Mouse (Mus musculus): ENCODE results near the gene Peli3. TPM values are rescaled to one million over a fixed set of nuclear protein-coding genes. Genes with fewer than 3 reads are reported as not detected.

Peli3 gene
- polyA plus RNA-seq (2014; fragmentation: Nextera tagmentation; extraction: Ambion mirVana) = 2.1 and 2.5 TPM in 2 replicates

DNA sequence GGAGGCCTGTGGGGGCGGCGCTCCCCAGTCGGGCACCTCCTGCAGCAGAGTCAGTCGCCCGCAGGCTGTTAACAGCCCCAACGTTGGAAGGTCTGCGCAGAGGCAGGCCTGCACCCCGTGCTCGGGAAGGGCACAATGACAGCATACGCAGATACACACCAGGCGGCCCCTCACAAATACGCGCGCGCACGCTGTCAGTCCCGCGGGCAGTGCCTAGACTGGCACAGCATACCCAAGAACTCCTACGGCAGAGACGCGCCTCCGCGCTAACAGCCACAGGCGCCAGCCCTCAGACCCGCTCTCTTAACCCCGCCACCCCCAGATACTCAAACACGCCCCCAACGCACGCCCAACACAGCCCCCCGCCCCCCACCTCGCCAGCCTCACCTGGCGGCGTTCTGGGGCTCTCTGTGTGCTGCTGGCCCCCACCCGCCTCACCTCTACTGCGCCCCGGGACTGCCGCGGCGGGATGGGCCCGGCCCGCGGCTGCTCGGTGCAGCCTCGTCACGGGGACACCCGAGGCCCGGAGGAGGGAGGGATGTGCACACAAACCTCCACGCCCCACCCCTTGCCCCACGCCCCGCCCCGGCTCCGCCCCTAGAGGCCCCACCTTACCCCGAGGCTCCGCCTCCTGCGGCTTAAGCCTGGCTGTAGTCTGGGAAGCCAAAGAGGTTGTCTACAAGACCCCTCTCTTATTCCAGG is at the start of gene Peli3:
Gene Peli3, minus strand, starts transcription at position 577 of the 702 bp plus-strand sequence.
- peak within 1 kb of the TSS; percentile 60 for H3K9ac ChIP-seq (ENCODE audit: low read length)
- H3K27me3 ChIP-seq (ENCODE audit: control insufficient read depth, insufficient read depth, low read length) = peaks cover 7% of the 10 kb centered on the region
- H3K36me3 ChIP-seq (ENCODE audit: control insufficient read depth, insufficient read depth, low read length) = no peaks in the 10 kb centered on the region
- DNase-seq (ENCODE audit: low spot score) (peak; percentile 94), ATAC-seq (replicated peaks; ENCODE audit: low FRiP score) (peak; percentile 96)
- H3K4me2 ChIP-seq (ENCODE audit: low read depth, low read length, severe bottlenecking) = peak within 1 kb of the TSS; percentile 96
- WGBS = under 1% methylated on average over 53 of the region's 55 CpGs
- H3K4me3 ChIP-seq (ENCODE audit: low read depth, low read length) = peak within 1 kb of the TSS; percentile 66
- H3K4me1 ChIP-seq (replicated peaks; ENCODE audit: control insufficient read depth, insufficient read depth, low read length) = peaks cover 3% of the 10 kb centered on the region
- no peaks in the 10 kb centered on the region for H3K9me3 ChIP-seq (ENCODE audit: control insufficient read depth, low read length)
- H3K27ac ChIP-seq (ENCODE audit: low read depth, low read length) = no peak within 1 kb of the TSS

GRCm38 (mm10) chr19:4992371-4992770 is 49.4 kb upstream of the Peli3 start:
- Histone ChIP-seq H3K36me3 (ENCODE audit: control insufficient read depth, insufficient read depth, low read length) (no peaks in the 10 kb centered on the region), H3K4me1 (replicated peaks; ENCODE audit: control insufficient read depth, insufficient read depth, low read length) (no peaks in the 10 kb centered on the region), H3K9me3 (ENCODE audit: control insufficient read depth, low read length) (no peaks in the 10 kb centered on the region), H3K9ac (ENCODE audit: low read length) (no peak overlapping the region), H3K4me3 (ENCODE audit: low read depth, low read length) (no peak overlapping the region), H3K27ac (ENCODE audit: low read depth, low read length) (no peak overlapping the region), H3K27me3 (ENCODE audit: control insufficient read depth, insufficient read depth, low read length) (peaks cover 28% of the 10 kb centered on the region), H3K4me2 (ENCODE audit: low read depth, low read length, severe bottlenecking) (no peak overlapping the region)
- peak; percentile 69 for DNase-seq (ENCODE audit: low spot score)
- 19% methylated on average over 8 of the region's 8 CpGs for WGBS
- no peak for ATAC-seq (replicated peaks; ENCODE audit: low FRiP score)

DNA sequence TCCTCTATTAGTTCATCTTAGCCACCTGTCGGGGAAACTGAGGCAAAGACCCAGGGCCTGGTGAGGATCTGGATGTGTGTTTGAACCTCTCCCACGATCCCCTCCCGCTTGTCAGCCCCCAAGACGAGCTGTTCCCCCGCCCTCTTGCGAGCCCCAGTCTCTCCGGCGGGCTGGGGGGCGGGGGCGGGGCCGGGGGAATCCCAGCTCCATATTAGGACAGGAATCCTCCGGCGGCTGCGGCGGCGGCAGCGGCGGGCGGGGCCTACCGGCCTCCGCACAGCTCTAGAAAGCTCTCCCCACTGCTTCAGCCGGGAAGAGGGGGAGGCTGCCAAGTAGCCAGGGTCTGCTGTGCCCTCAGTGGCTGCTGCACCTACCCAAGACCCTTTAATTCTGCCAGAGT is 47.8 kb upstream of the Peli3 start:
- Histone ChIP-seq H3K27me3 (ENCODE audit: control insufficient read depth, insufficient read depth, low read length) (peaks cover 28% of the 10 kb centered on the region), H3K4me1 (replicated peaks; ENCODE audit: control insufficient read depth, insufficient read depth, low read length) (no peaks in the 10 kb centered on the region), H3K27ac (ENCODE audit: low read depth, low read length) (no peak overlapping the region), H3K9ac (ENCODE audit: low read length) (no peak overlapping the region), H3K4me3 (ENCODE audit: low read depth, low read length) (no peak overlapping the region), H3K36me3 (ENCODE audit: control insufficient read depth, insufficient read depth, low read length) (no peaks in the 10 kb centered on the region), H3K4me2 (ENCODE audit: low read depth, low read length, severe bottlenecking) (no peak overlapping the region), H3K9me3 (ENCODE audit: control insufficient read depth, low read length) (no peaks in the 10 kb centered on the region)
- ATAC-seq (replicated peaks; ENCODE audit: low FRiP score) (no peak), DNase-seq (ENCODE audit: low spot score) (peak; percentile 58)
- WGBS = 2% methylated on average over 21 of the region's 22 CpGs

DNA sequence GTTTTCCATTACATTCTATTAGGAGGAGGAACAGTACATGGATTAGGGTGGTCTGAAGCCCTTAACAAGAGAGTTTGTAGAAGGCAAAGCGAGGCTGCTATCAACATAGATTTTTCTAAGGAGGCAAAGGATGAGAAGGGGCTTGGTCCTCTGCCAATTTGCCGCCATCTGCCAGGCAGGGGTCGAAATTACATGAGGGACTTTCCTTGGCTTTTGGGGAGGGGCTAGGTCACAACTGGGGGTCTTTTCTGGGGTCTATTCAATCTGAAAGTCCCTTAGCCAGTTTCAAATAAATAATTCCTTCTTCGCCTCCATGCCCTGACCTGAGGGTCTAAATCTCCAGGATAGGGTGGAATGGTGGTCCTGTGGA is 47.3 kb upstream of the Peli3 start, which contains the start of gene Npas4:
Gene Npas4, minus strand, starts transcription at position 61 of the 370 bp plus-strand sequence.
- H3K9me3 ChIP-seq (ENCODE audit: control insufficient read depth, low read length) = no peaks in the 10 kb centered on the region
- H3K27me3 ChIP-seq (ENCODE audit: control insufficient read depth, insufficient read depth, low read length) = peaks cover 31% of the 10 kb centered on the region
- WGBS = 19% methylated on average over 4 of the region's 4 CpGs
- H3K27ac ChIP-seq (ENCODE audit: low read depth, low read length) = no peak within 1 kb of the TSS
- DNase-seq (ENCODE audit: low spot score) (no peak), ATAC-seq (replicated peaks; ENCODE audit: low FRiP score) (no peak)
- no peaks in the 10 kb centered on the region for H3K4me1 ChIP-seq (replicated peaks; ENCODE audit: control insufficient read depth, insufficient read depth, low read length)
- no peak within 1 kb of the TSS for H3K9ac ChIP-seq (ENCODE audit: low read length)
- H3K4me2 ChIP-seq (ENCODE audit: low read depth, low read length, severe bottlenecking) = peak within 1 kb of the TSS; percentile 48
- peak within 1 kb of the TSS; percentile 26 for H3K4me3 ChIP-seq (ENCODE audit: low read depth, low read length)
- H3K36me3 ChIP-seq (ENCODE audit: control insufficient read depth, insufficient read depth, low read length) = no peaks in the 10 kb centered on the region

- no peaks in the 10 kb centered on the region for H3K36me3 ChIP-seq (ENCODE audit: control insufficient read depth, insufficient read depth, low read length)
- 17% methylated on average over 47 of the region's 47 CpGs for WGBS
- ATAC-seq (replicated peaks; ENCODE audit: low FRiP score) (no peak), DNase-seq (ENCODE audit: low spot score) (peak; percentile 55)
- H3K4me1 ChIP-seq (replicated peaks; ENCODE audit: control insufficient read depth, insufficient read depth, low read length) = no peaks in the 10 kb centered on the region
- H3K27ac ChIP-seq (ENCODE audit: low read depth, low read length) = no peak overlapping the region
- peak overlapping the region; percentile 26 for H3K4me3 ChIP-seq (ENCODE audit: low read depth, low read length)
- H3K9me3 ChIP-seq (ENCODE audit: control insufficient read depth, low read length) = no peaks in the 10 kb centered on the region
- no peak overlapping the region for H3K9ac ChIP-seq (ENCODE audit: low read length)
- H3K27me3 ChIP-seq (ENCODE audit: control insufficient read depth, insufficient read depth, low read length) = peaks cover 33% of the 10 kb centered on the region
- H3K4me2 ChIP-seq (ENCODE audit: low read depth, low read length, severe bottlenecking) = peak overlapping the region; percentile 48
These were observed 46.7 kb upstream of the Peli3 start for GRCm38 (mm10) chr19:4989434-4990255.

GRCm38 (mm10) chr19:4989013-4989412 is 46.1 kb upstream of the Peli3 start:
- no peak overlapping the region for H3K27ac ChIP-seq (ENCODE audit: low read depth, low read length)
- H3K4me2 ChIP-seq (ENCODE audit: low read depth, low read length, severe bottlenecking) = peak overlapping the region; percentile 48
- peaks cover 38% of the 10 kb centered on the region for H3K27me3 ChIP-seq (ENCODE audit: control insufficient read depth, insufficient read depth, low read length)
- ATAC-seq (replicated peaks; ENCODE audit: low FRiP score) (no peak), DNase-seq (ENCODE audit: low spot score) (peak; percentile 96)
- no peaks in the 10 kb centered on the region for H3K9me3 ChIP-seq (ENCODE audit: control insufficient read depth, low read length)
- H3K4me1 ChIP-seq (replicated peaks; ENCODE audit: control insufficient read depth, insufficient read depth, low read length) = no peaks in the 10 kb centered on the region
- 6% methylated on average over 13 of the region's 13 CpGs for WGBS
- no peak overlapping the region for H3K9ac ChIP-seq (ENCODE audit: low read length)
- H3K4me3 ChIP-seq (ENCODE audit: low read depth, low read length) = 0 out of 2 replicates have a peak overlapping the region, but pooled peaks have one; percentile 26
- no peaks in the 10 kb centered on the region for H3K36me3 ChIP-seq (ENCODE audit: control insufficient read depth, insufficient read depth, low read length)

DNA sequence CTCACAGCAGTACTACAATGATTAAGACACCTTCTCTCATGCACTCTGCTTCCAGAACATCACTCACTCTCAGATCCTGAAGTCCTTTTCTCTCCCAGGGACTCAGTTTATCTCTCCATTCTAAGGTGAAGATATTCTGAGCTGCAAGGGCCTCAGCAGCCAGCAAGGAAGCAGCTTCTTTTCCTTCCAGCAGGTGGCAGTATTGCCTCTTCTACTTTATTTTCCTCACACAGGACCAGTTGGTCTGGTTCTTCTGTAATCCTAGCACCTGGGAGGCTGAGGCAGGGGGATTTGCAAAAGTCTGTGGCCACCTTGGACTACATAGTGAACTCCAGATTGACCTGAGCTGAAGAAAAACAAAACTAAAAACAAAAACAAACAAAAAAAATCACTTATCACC is 38.8 kb upstream of the Peli3 start:
- H3K4me3 ChIP-seq (ENCODE audit: low read depth, low read length) = no peak overlapping the region
- H3K27me3 ChIP-seq (ENCODE audit: control insufficient read depth, insufficient read depth, low read length) = peaks cover 12% of the 10 kb centered on the region
- H3K4me2 ChIP-seq (ENCODE audit: low read depth, low read length, severe bottlenecking) = no peak overlapping the region
- H3K4me1 ChIP-seq (replicated peaks; ENCODE audit: control insufficient read depth, insufficient read depth, low read length) = no peaks in the 10 kb centered on the region
- H3K9ac ChIP-seq (ENCODE audit: low read length) = no peak overlapping the region
- DNase-seq (ENCODE audit: low spot score) (peak; percentile 57), ATAC-seq (replicated peaks; ENCODE audit: low FRiP score) (no peak)
- no peaks in the 10 kb centered on the region for H3K36me3 ChIP-seq (ENCODE audit: control insufficient read depth, insufficient read depth, low read length)
- H3K27ac ChIP-seq (ENCODE audit: low read depth, low read length) = no peak overlapping the region
- no peaks in the 10 kb centered on the region for H3K9me3 ChIP-seq (ENCODE audit: control insufficient read depth, low read length)

- no peaks in the 10 kb centered on the region for H3K9me3 ChIP-seq (ENCODE audit: control insufficient read depth, low read length)
- ATAC-seq (replicated peaks; ENCODE audit: low FRiP score) (no peak), DNase-seq (ENCODE audit: low spot score) (peak; percentile 43)
- no peak overlapping the region for H3K4me2 ChIP-seq (ENCODE audit: low read depth, low read length, severe bottlenecking)
- no peak overlapping the region for H3K4me3 ChIP-seq (ENCODE audit: low read depth, low read length)
- H3K4me1 ChIP-seq (replicated peaks; ENCODE audit: control insufficient read depth, insufficient read depth, low read length) = no peaks in the 10 kb centered on the region
- 88% methylated on average over 2 of the region's 2 CpGs for WGBS
- no peak overlapping the region for H3K9ac ChIP-seq (ENCODE audit: low read length)
- peaks cover 6% of the 10 kb centered on the region for H3K36me3 ChIP-seq (ENCODE audit: control insufficient read depth, insufficient read depth, low read length)
- H3K27me3 ChIP-seq (ENCODE audit: control insufficient read depth, insufficient read depth, low read length) = no peaks in the 10 kb centered on the region
- H3K27ac ChIP-seq (ENCODE audit: low read depth, low read length) = no peak overlapping the region
These were observed 25.3 kb upstream of the Peli3 start for GRCm38 (mm10) chr19:4968236-4968635.

Data from forebrain, embryonic 11.5 days (tissue).